Mouse (Mus musculus) forebrain, embryonic 13.5 days (tissue): ENCODE results near the gene Grhpr. TPM values are rescaled to one million over a fixed set of nuclear protein-coding genes. Genes with fewer than 3 reads are reported as not detected.
"Not testable (repeated sequence)": the region's sequence is repeated elsewhere in the genome, so short reads cannot be mapped to it uniquely, and the experiment has no call there.

ENCODE experiments used
- ATAC-seq: fragments of 200-750 bp; cut with Nextera tagmentation; 2 replicates; pipeline ENCODE4 v1.8.0; 2017
- H3K27ac ChIP-seq: fragments of 300-500 bp; sonication (generic); 2 replicates; pipeline ENCODE4 v1.5.1; 2015; ENCODE audit warnings: inconsistent platforms, mild to moderate bottlenecking, moderate library complexity
- H3K27me3 ChIP-seq: fragments of 300-500 bp; sonication (generic); 2 replicates; pipeline ENCODE4 v1.6.1; 2015; ENCODE audit warnings: mild to moderate bottlenecking, inconsistent platforms
- H3K36me3 ChIP-seq: fragments of 300-500 bp; sonication (generic); 2 replicates; pipeline ENCODE4 v1.6.1; 2015; ENCODE audit warnings: mild to moderate bottlenecking, inconsistent platforms; ENCODE audit not compliant: poor library complexity, severe bottlenecking
- H3K4me1 ChIP-seq: fragments of 300-500 bp; sonication (generic); 2 replicates; pipeline ENCODE4 v1.6.1; 2015; ENCODE audit warnings: inconsistent platforms
- H3K4me2 ChIP-seq: fragments of 300-500 bp; sonication (generic); 2 replicates; pipeline ENCODE4 v1.6.1; 2015; ENCODE audit warnings: inconsistent platforms, mild to moderate bottlenecking, moderate library complexity
- H3K4me3 ChIP-seq: fragments of 300-500 bp; sonication (generic); 2 replicates; pipeline ENCODE4 v1.5.1; 2015; ENCODE audit warnings: mild to moderate bottlenecking, inconsistent platforms
- H3K9ac ChIP-seq: fragments of 300-500 bp; sonication (generic); 2 replicates; pipeline ENCODE4 v1.6.1; 2015; ENCODE audit warnings: mild to moderate bottlenecking, inconsistent platforms
- H3K9me3 ChIP-seq: fragments of 300-500 bp; sonication (generic); replicated peaks from 2 replicates; pipeline ENCODE4 v1.6.1; 2016; ENCODE audit warnings: inconsistent platforms
- WGBS: fragments of 180-500 bp; shearing (Covaris S2); methylation state at CpG from one replicate; pipeline ENCODE4 v1.1.7; 2015; 5-methylcytosine and 5-hydroxymethylcytosine counted together
- polyA plus RNA-seq: library from polyadenylated mRNA; unstranded; fragments of >200 nt; fragmentation: Nextera tagmentation; extraction: Ambion mirVana; gene quantifications from 2 replicates; pipeline ENCODE4 v1.2.1, GENCODE M21; 2015

Grhpr gene
- polyA plus RNA-seq, result 22.5 and 25.6 TPM in 2 replicates

- H3K36me3 ChIP-seq, result 0 out of 2 replicates have a peak, but pooled peaks cover 8% of the 10 kb centered on the region
- H3K4me1 ChIP-seq, result peaks cover 27% of the 10 kb centered on the region
- peak; percentile 94 for ATAC-seq
- H3K9ac ChIP-seq, result peak within 1 kb of the TSS; percentile 76
- H3K27me3 ChIP-seq, result no peaks in the 10 kb centered on the region
- H3K27ac ChIP-seq, result peak within 1 kb of the TSS; percentile 51
- H3K4me3 ChIP-seq, result peak within 1 kb of the TSS; percentile 68
- peak within 1 kb of the TSS; percentile 91 for H3K4me2 ChIP-seq
- no peaks in the 10 kb centered on the region for H3K9me3 ChIP-seq
- under 1% methylated on average over 40 of the region's 40 CpGs for WGBS
Measured at GRCm38 (mm10) chr4:44981280-44981973, at the start of gene Grhpr. Gene Grhpr, plus strand, starts transcription at chr4:44981395.

GRCm38 (mm10) chr4:44931732-44932131, 49.5 kb upstream of the Grhpr start:
- Histone ChIP-seq H3K4me2 (no peak overlapping the region), H3K4me3 (no peak overlapping the region), H3K4me1 (no peaks in the 10 kb centered on the region), H3K27me3 (no peaks in the 10 kb centered on the region), H3K36me3 (peaks cover 48% of the 10 kb centered on the region), H3K9ac (no peak overlapping the region), H3K9me3 (no peaks in the 10 kb centered on the region), H3K27ac (no peak overlapping the region)
- no peak for ATAC-seq
- 91% methylated on average over 6 of the region's 6 CpGs for WGBS

DNA sequence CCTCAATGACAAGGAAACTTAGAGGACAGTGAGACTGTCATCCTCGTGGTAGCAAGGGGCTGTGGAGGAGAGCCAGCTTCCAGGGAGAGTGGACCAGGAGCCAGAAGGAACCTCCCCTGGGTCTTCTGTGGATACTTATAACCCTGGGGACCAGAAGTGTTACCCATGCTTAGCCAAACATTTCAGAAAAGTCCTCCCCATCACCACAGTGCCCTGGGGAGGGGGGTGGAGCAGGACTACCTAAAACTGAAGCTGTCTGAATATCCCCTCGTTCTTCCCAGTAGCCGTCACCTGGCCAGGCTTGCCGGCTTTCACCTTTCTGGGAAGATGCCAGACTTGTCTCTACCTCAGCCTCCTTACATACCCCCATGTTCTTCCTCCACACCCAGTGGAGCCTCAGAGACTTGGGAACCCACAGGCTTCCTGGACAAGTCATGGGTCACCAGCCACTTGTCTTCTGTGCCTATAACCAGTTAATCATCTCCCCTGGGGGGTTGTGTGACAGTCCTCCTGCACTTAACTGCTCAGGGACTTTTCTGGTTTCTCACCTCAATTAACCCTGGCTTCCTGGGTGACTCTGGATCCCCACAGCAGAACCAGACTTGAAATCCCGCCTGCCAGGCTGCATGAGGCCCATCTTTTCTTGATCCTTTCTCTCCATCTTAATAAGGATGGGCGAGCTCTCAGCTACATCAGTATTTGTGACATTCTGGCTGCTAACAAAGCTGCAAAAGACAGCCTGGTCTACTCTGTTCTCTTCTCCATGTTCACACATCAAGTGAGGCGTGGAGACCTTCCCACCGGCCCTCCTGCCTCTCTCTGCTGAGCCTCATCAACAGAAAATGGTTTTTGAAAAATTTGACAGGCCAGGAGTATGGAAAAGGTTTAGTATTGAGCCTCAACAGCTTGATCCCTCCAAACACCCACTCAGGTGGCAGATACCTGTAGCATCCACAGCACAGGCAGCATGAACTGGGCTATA, 42.5 kb upstream of the Grhpr start:
- Histone ChIP-seq H3K9me3 (no peaks in the 10 kb centered on the region), H3K4me3 (no peak overlapping the region), H3K4me2 (no peak overlapping the region), H3K27me3 (no peaks in the 10 kb centered on the region), H3K9ac (no peak overlapping the region), H3K27ac (no peak overlapping the region), H3K4me1 (no peaks in the 10 kb centered on the region), H3K36me3 (peaks cover 4% of the 10 kb centered on the region)
- no peak for ATAC-seq
- WGBS, result 78% methylated on average over 8 of the region's 8 CpGs

DNA sequence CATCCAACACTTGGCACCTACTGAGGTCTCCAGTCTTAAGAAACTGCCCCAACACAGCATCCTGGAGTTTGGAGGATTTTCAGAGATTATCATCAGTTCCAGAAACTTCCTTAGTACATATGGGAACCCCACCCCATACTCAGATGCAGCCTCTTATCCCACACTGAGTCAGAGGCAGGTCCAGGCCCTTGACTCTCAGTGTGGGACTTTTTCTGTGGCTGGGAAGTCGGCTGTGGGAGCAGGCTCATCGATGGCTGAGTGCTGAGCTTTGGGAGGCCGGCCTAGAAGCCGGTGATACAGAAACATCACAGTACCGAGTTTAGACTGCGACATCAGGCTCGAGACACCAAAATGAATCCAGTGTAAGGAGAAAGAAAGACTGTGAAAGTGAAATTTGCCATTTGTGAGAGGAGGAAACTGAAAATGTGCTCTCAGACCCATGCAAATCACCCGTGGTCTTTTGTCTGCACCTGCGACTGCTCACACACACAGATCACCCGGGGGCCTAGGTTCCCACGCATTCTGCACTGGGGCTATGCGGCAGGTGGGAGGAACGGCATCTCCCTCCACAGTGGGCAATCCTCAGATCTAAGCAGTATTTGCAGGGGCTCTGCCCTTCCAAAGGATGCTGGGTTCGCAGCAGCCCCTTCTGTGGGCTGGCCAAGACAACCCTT, 41.5 kb upstream of the Grhpr start:
- no peak overlapping the region for H3K9ac ChIP-seq
- no peak overlapping the region for H3K4me2 ChIP-seq
- no peaks in the 10 kb centered on the region for H3K9me3 ChIP-seq
- no peak for ATAC-seq
- H3K27me3 ChIP-seq, result no peaks in the 10 kb centered on the region
- no peak overlapping the region for H3K27ac ChIP-seq
- no peaks in the 10 kb centered on the region for H3K4me1 ChIP-seq
- no peak overlapping the region for H3K4me3 ChIP-seq
- H3K36me3 ChIP-seq, result no peaks in the 10 kb centered on the region
- 86% methylated on average over 14 of the region's 14 CpGs for WGBS

GRCm38 (mm10) chr4:44940286-44940685, 40.9 kb upstream of the Grhpr start:
- WGBS, result 82% methylated on average over 9 of the region's 9 CpGs
- no peak overlapping the region for H3K27ac ChIP-seq
- no peak overlapping the region for H3K4me2 ChIP-seq
- no peaks in the 10 kb centered on the region for H3K27me3 ChIP-seq
- ATAC-seq, result no peak
- H3K9me3 ChIP-seq, result no peaks in the 10 kb centered on the region
- no peaks in the 10 kb centered on the region for H3K4me1 ChIP-seq
- H3K9ac ChIP-seq, result no peak overlapping the region
- no peaks in the 10 kb centered on the region for H3K36me3 ChIP-seq
- no peak overlapping the region for H3K4me3 ChIP-seq

- Histone ChIP-seq H3K4me1 (no peaks in the 10 kb centered on the region), H3K27me3 (no peaks in the 10 kb centered on the region), H3K9me3 (no peaks in the 10 kb centered on the region), H3K4me3 (no peak overlapping the region), H3K4me2 (no peak overlapping the region), H3K36me3 (no peaks in the 10 kb centered on the region), H3K27ac (no peak overlapping the region), H3K9ac (no peak overlapping the region)
- no peak for ATAC-seq
- WGBS, result 83% methylated on average over 1 of the region's 1 CpGs
Measured at GRCm38 (mm10) chr4:44942237-44942636, 39.0 kb upstream of the Grhpr start.

- H3K4me1 ChIP-seq, result no peaks in the 10 kb centered on the region
- no peak for ATAC-seq
- no peaks in the 10 kb centered on the region for H3K36me3 ChIP-seq
- no peaks in the 10 kb centered on the region for H3K27me3 ChIP-seq
- no peaks in the 10 kb centered on the region for H3K9me3 ChIP-seq
- H3K4me3 ChIP-seq, result no peak overlapping the region
- H3K9ac ChIP-seq, result no peak overlapping the region
- 88% methylated on average over 6 of the region's 6 CpGs for WGBS
- no peak overlapping the region for H3K4me2 ChIP-seq
- H3K27ac ChIP-seq, result no peak overlapping the region
Measured at GRCm38 (mm10) chr4:44943480-44943879, 37.7 kb upstream of the Grhpr start.

DNA sequence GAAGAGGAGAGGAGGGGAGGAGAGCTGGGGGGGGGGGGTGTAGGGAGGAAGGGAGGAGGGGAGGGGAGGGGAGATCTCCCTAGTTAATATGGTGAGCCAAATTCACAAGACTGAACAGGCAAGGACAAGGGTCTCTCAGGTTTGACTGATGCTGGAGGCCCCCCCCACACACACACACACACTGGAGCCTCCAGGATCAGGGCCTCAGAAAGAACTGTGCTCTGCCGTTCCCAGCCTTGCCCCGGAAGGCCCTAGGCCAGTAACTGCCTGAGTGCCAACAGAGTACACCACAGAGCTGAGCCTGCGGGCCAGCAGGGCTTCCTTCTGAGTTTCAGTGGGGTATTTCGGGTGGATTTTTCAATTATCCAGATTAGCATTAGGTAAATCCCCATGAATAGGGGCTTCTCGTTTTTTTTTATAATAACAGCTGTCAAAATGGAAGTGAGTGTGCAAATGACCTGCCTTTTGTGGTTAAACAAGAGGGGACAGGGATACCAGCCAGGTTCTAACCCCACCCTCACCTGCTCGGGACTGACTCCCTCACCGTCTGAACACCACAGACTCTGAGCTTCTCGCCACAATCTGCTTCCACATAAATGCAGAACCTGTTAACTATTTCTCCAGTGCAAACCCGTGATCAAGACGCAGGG, 36.6 kb upstream of the Grhpr start:
- H3K4me3 ChIP-seq, result no peak overlapping the region
- H3K9ac ChIP-seq, result no peak overlapping the region
- no peak overlapping the region for H3K4me2 ChIP-seq
- ATAC-seq, result no peak
- H3K27ac ChIP-seq, result no peak overlapping the region
- no peaks in the 10 kb centered on the region for H3K9me3 ChIP-seq
- no peaks in the 10 kb centered on the region for H3K4me1 ChIP-seq
- no peaks in the 10 kb centered on the region for H3K36me3 ChIP-seq
- no peaks in the 10 kb centered on the region for H3K27me3 ChIP-seq
- whole genome bisulfite sequencing, result 77% methylated on average over 10 of the region's 10 CpGs

GRCm38 (mm10) chr4:44946126-44946525, 35.1 kb upstream of the Grhpr start:
- H3K36me3 ChIP-seq, ATAC-seq, H3K9ac ChIP-seq, H3K4me2 ChIP-seq, H3K4me1 ChIP-seq, H3K27ac ChIP-seq, H3K4me3 ChIP-seq, H3K27me3 ChIP-seq, H3K9me3 ChIP-seq: not testable (repeated sequence)
- WGBS, result 93% methylated on average over 2 of the region's 2 CpGs

GRCm38 (mm10) chr4:44947464-44947863, 33.7 kb upstream of the Grhpr start:
- Histone ChIP-seq H3K27me3 (no peaks in the 10 kb centered on the region), H3K27ac (no peak overlapping the region), H3K9ac (no peak overlapping the region), H3K4me2 (no peak overlapping the region), H3K9me3 (no peaks in the 10 kb centered on the region), H3K4me3 (no peak overlapping the region), H3K36me3 (no peaks in the 10 kb centered on the region), H3K4me1 (no peaks in the 10 kb centered on the region)
- ATAC-seq, result no peak
- WGBS, result 89% methylated on average over 5 of the region's 5 CpGs

GRCm38 (mm10) chr4:44948314-44948713, 32.9 kb upstream of the Grhpr start:
- H3K4me3 ChIP-seq, result no peak overlapping the region
- H3K27me3 ChIP-seq, result no peaks in the 10 kb centered on the region
- H3K9me3 ChIP-seq, result no peaks in the 10 kb centered on the region
- H3K4me2 ChIP-seq, result no peak overlapping the region
- H3K9ac ChIP-seq, result no peak overlapping the region
- H3K36me3 ChIP-seq, result no peaks in the 10 kb centered on the region
- WGBS, result 89% methylated on average over 1 of the region's 1 CpGs
- ATAC-seq, result no peak
- H3K4me1 ChIP-seq, result no peaks in the 10 kb centered on the region
- H3K27ac ChIP-seq, result no peak overlapping the region
